In the genomic region with DNA sequence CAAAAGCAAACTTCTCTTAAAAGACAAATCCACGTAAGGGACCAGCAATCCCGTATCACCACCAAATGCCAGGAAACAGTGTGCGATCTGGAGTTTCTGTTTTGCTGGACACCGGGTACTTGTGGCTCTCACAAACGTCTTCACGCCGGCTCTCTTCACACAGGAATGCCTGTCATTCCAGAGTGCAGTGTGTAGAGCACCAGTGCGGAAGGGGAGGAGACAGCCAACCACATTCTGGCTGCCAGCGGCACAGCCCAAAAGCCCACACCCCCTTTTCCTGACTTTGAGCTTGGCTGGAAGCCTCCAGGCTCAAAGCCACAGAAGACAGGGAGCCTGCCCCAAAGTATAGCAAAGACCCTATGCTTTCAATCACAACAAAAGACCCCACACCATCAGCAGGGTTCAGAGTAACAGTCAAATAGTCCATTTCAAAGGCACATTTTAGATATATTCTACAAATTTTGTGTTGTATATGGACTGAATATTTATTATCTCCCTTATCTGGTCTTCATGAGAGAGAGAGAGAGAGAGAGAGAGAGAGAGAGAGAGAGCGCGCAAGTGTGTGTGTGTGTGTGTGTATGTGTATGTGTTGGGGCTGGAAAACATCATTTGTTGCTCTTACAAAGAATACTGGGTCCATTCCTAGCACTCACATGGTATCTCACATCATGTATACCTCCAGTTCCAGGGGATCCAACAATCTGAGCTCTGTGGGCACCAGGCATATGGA, we compare ENCODE assay signal across 9 mouse cellular contexts. TPM values are rescaled to one million over a fixed set of nuclear protein-coding genes. Genes with fewer than 3 reads are reported as not detected.
DNase-seq lines count a peak whose midpoint lies in the region; ATAC-seq and TF ChIP-seq lines count a peak whose summit lies in the region.
"Had no signal": no experiment of that assay in that cellular context is flagged by ENCODE, and none has a peak within 500 bp of the region (broad histone marks: within the 10 kb centered on the region; RNA-seq: fewer than 3 reads in every experiment).

No protein-coding gene starts in this region.

- peak overlapping the region; percentile 36; the same call in 1 of the 2 replicates for H3K27ac ChIP-seq in layer of hippocampus, adult 2 months
- H3K27ac ChIP-seq in intestine, embryonic 16.5 days (ENCODE audit: low read length) = peak overlapping the region; percentile 45; the same call in 1 of the 2 replicates
- peak overlapping the region; percentile 41 for H3K27ac ChIP-seq in liver, embryonic 16.5 days (ENCODE audit: low read length)
- no peak overlapping the region for H3K27ac ChIP-seq in neural tube, embryonic 12.5 days

- peak overlapping the region; percentile 50 for H3K4me3 ChIP-seq in layer of hippocampus, adult 2 months
- H3K4me3 ChIP-seq in intestine, embryonic 16.5 days (ENCODE audit: low read length) = peak overlapping the region; percentile 36
- H3K4me3 ChIP-seq in liver, embryonic 16.5 days (ENCODE audit: low read depth, low read length) = peak overlapping the region; percentile 52
- no peak overlapping the region for H3K4me3 ChIP-seq in neural tube, embryonic 12.5 days

- peak; percentile 81 for ATAC-seq in granulocyte monocyte progenitor cell, adult 5-6 weeks (replicated peaks; ENCODE audit: poor library complexity, severe bottlenecking)
- peak; percentile 91 for ATAC-seq in intestine, embryonic 16.5 days
- ATAC-seq in liver, embryonic 16.5 days (ENCODE audit: low read depth) = peak; percentile 90
- no peak for ATAC-seq in neural tube, embryonic 12.5 days (ENCODE audit: low FRiP score, low read depth)

- no peaks in the 10 kb centered on the region for H3K36me3 ChIP-seq in intestine, embryonic 16.5 days (ENCODE audit: control insufficient read depth, insufficient read depth, low read length)
- no peaks in the 10 kb centered on the region for H3K36me3 ChIP-seq in liver, embryonic 16.5 days (ENCODE audit: control insufficient read depth, insufficient read depth)
- no peaks in the 10 kb centered on the region for H3K36me3 ChIP-seq in neural tube, embryonic 12.5 days

- TF ChIP-seq CTCF in layer of hippocampus, adult 2 months (conservative IDR thresholded peaks at IDR 0.05) = no peak

- H3K4me2 ChIP-seq in intestine, embryonic 16.5 days (ENCODE audit: low read depth, low read length) = peak overlapping the region; percentile 52
- H3K4me2 ChIP-seq in liver, embryonic 16.5 days (ENCODE audit: low read depth, low read length) = peak overlapping the region; percentile 63
- peak overlapping the region; percentile 17; the same call in 1 of the 2 replicates for H3K4me2 ChIP-seq in neural tube, embryonic 12.5 days (replicated peaks)

- no peaks in the 10 kb centered on the region for H3K9me3 ChIP-seq in intestine, embryonic 16.5 days (ENCODE audit: control insufficient read depth, low read length)
- H3K9me3 ChIP-seq in liver, embryonic 16.5 days (replicated peaks; ENCODE audit: control insufficient read depth, low read length) = no peaks in the 10 kb centered on the region
- no peaks in the 10 kb centered on the region for H3K9me3 ChIP-seq in neural tube, embryonic 12.5 days

- DNase-seq in layer of hippocampus, adult 2 months (ENCODE audit: low spot score in 2 of 2) = peak; percentile 3 to 18
- DNase-seq in layer of hippocampus, adult 9-11 months = no peak
- peak; percentile 37 for DNase-seq in embryo, embryonic 11.5 days (ENCODE audit: low read depth, low spot score)
- peak; percentile 68 for DNase-seq in yolk sac, embryonic 10.5 days (ENCODE audit: low spot score)

- H3K27me3 ChIP-seq in intestine, embryonic 16.5 days (replicated peaks; ENCODE audit: control insufficient read depth, insufficient read depth, low read length) = no peaks in the 10 kb centered on the region
- H3K27me3 ChIP-seq in liver, embryonic 16.5 days (ENCODE audit: control insufficient read depth, insufficient read depth, low read depth, low read length) = no peaks in the 10 kb centered on the region
- no peaks in the 10 kb centered on the region for H3K27me3 ChIP-seq in neural tube, embryonic 12.5 days (replicated peaks)
- H3K27me3 ChIP-seq: CH12.LX had no signal

- 26% methylated on average over 11 of the region's 11 CpGs for WGBS in intestine, embryonic 16.5 days
- WGBS in liver, embryonic 16.5 days (ENCODE audit: insufficient replicate concordance) = 15% methylated on average over 11 of the region's 11 CpGs
- 48% methylated on average over 11 of the region's 11 CpGs for WGBS in neural tube, embryonic 12.5 days

- H3K9ac ChIP-seq in intestine, embryonic 16.5 days (ENCODE audit: low read depth, low read length) = peak overlapping the region; percentile 47; the same call in 1 of the 2 replicates
- peak overlapping the region; percentile 34 for H3K9ac ChIP-seq in liver, embryonic 16.5 days (ENCODE audit: low read depth, low read length)
- H3K9ac ChIP-seq in neural tube, embryonic 12.5 days = no peak overlapping the region

- peaks cover 6% of the 10 kb centered on the region for H3K4me1 ChIP-seq in intestine, embryonic 16.5 days (ENCODE audit: control insufficient read depth, insufficient read depth, low read length)
- H3K4me1 ChIP-seq in liver, embryonic 16.5 days (ENCODE audit: control insufficient read depth, low read depth, low read length) = peaks cover 36% of the 10 kb centered on the region
- H3K4me1 ChIP-seq in neural tube, embryonic 12.5 days = peaks cover 5% of the 10 kb centered on the region; the same call in 1 of the 2 replicates

RNA-seq across cellular contexts. Expression of a gene that starts 24.1 kb away (rescaled TPM):
- total RNA-seq in layer of hippocampus, adult 2 months (2021) = 10 to 100 TPM; 10.6 to 11.4 TPM
- 29.2 and 36.8 TPM in 2 replicates for total RNA-seq in granulocyte monocyte progenitor cell, adult 5-6 weeks (2014; fragmentation: Nextera tagmentation)
- total RNA-seq in granulocyte monocyte progenitor cell, adult 5-6 weeks (2017) = 4.2 and 8.1 TPM in 2 replicates
- polyA plus RNA-seq in intestine, embryonic 16.5 days (2015; fragmentation: Nextera tagmentation; extraction: Ambion mirVana) = 15.9 and 17.2 TPM in 2 replicates
- 7.6 and 9.9 TPM in 2 replicates for polyA plus RNA-seq in liver, embryonic 16.5 days (2015; fragmentation: Nextera tagmentation; extraction: Ambion mirVana)
- polyA plus RNA-seq in neural tube, embryonic 12.5 days (2016; fragmentation: Nextera tagmentation; extraction: Ambion mirVana) = 16.2 and 18.3 TPM in 2 replicates

RNA-seq across cellular contexts. Expression of a gene that starts 44.8 kb away (rescaled TPM):
- 10 to 100 TPM; 12.8 to 13.6 TPM for total RNA-seq in layer of hippocampus, adult 2 months (2021)
- total RNA-seq in granulocyte monocyte progenitor cell, adult 5-6 weeks (2014; fragmentation: Nextera tagmentation) = 58.8 and 68.9 TPM in 2 replicates
- total RNA-seq in granulocyte monocyte progenitor cell, adult 5-6 weeks (2017) = 46.8 and 53.3 TPM in 2 replicates
- 82.2 and 90.6 TPM in 2 replicates for polyA plus RNA-seq in intestine, embryonic 16.5 days (2015; fragmentation: Nextera tagmentation; extraction: Ambion mirVana)
- polyA plus RNA-seq in liver, embryonic 16.5 days (2015; fragmentation: Nextera tagmentation; extraction: Ambion mirVana) = 41.3 and 44.2 TPM in 2 replicates
- polyA plus RNA-seq in neural tube, embryonic 12.5 days (2016; fragmentation: Nextera tagmentation; extraction: Ambion mirVana) = 71.0 and 75.8 TPM in 2 replicates
